Mouse (Mus musculus) E14TG2a.4 (cell line): ENCODE measurements around the gene Ogdh.

Source experiments
- CTCF ChIP-seq: conservative IDR thresholded peaks from 2 replicates; pipeline ENCODE4 v1.5.1; 2014; ENCODE audit warnings: low read length
- NANOG ChIP-seq: IDR thresholded peaks from 2 replicates; pipeline ENCODE4 v1.6.1; 2014; ENCODE audit warnings: borderline replicate concordance, low read length, mixed read lengths

DNA sequence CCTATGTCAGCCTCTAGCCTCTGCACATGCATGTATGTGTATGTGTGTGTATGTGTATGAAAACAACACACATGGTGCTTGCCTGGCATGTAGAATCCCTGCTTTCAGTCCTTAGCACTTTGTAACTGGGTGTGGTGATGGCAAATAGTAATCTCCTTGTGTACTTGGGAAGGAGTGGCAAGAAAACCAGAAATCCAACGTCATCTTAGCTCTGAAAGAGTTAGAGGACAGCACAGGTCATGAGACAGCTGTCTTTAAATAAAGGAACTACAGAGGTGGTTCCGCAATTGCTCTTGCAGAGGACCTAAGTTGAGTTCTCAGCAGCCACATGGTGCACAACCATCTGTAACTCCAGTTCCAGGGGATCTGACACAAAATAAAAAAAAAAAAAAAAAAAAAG is 8.0 kb downstream of the Ogdh start:
- TF ChIP-seq CTCF (no peak), NANOG (no peak)
